Mouse (Mus musculus): ENCODE data around the gene Sult2a1. TPM values are rescaled to one million over a fixed set of nuclear protein-coding genes. Genes with fewer than 3 reads are reported as not detected.
"Not testable (repeated sequence)": the region's sequence is repeated elsewhere in the genome, so short reads cannot be mapped to it uniquely, and the experiment has no call there.

Sult2a1 gene
- polyA plus RNA-seq (2016; fragmentation: Nextera tagmentation; extraction: Ambion mirVana), result not detected in 2 replicates

DNA sequence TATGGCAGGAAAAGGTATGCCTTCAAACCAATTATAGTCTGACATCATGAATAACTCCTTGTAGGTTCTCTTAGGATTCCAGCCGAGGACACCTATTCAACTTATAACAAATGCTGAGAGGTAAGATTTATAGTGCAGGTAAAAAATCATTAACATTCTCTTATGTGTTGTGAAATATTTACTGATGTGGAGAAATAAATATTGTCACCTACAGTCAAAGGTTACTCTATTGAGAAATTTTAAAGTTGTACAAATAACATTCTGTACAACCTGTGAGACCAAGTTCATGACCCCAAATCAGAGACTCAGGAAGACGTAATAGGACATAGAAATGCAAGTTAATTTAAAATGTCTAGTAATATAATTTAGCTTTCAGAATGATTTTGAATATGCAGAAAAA lies at the start of gene Sult2a1:
Gene Sult2a1 (minus strand): TSS at position 101 of the 400 bp plus-strand sequence.
- H3K27me3 ChIP-seq (ENCODE audit: poor library complexity, severe bottlenecking); H3K4me1 ChIP-seq; H3K9me3 ChIP-seq; H3K36me3 ChIP-seq (replicated peaks); H3K4me3 ChIP-seq; DNase-seq (ENCODE audit: extremely low spot score, low spot score); H3K27ac ChIP-seq: not testable (repeated sequence)
- WGBS, result 86% methylated on average over 1 of the region's 2 CpGs

DNA sequence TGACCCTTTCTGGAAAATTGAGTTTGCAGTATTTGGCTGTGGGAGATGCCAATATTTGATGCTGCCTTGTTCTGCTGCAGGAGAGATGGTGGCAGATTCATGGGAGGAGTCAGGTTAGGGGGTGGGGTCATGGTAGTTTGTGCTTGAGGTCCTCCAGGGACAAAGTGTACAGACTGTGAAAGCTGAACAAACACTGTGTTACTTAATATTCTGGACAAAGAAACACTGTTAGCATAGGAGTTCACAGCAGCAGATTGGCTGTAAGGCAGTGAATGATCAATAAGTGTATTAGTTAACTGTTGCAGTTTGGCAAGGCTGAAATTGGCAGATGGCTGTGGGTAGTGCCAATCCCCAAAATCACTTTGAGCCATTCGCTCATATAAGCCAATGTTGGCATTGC lies 23.3 kb downstream of the Sult2a1 start:
- peaks cover 22% of the 10 kb centered on the region for H3K9me3 ChIP-seq
- H3K27me3 ChIP-seq (ENCODE audit: poor library complexity, severe bottlenecking), result no peaks in the 10 kb centered on the region
- H3K27ac ChIP-seq, result no peak overlapping the region
- WGBS, result 95% methylated on average over 1 of the region's 1 CpGs
- no peak for DNase-seq (ENCODE audit: extremely low spot score, low spot score)
- H3K4me3 ChIP-seq, result no peak overlapping the region
- H3K4me1 ChIP-seq, result no peaks in the 10 kb centered on the region
- no peaks in the 10 kb centered on the region for H3K36me3 ChIP-seq (replicated peaks)

Other genes starting within 250 kb of the Sult2a1 start
- not detected in 2 replicates for gene Sult2a5, start 213.4 kb downstream of the Sult2a1 start, polyA plus RNA-seq (2016; fragmentation: Nextera tagmentation; extraction: Ambion mirVana)
- not detected in 2 replicates for gene Sult2a2, start 103.9 kb downstream of the Sult2a1 start, polyA plus RNA-seq (2016; fragmentation: Nextera tagmentation; extraction: Ambion mirVana)
- not detected in 2 replicates for gene Sult2a4, start 152.2 kb upstream of the Sult2a1 start, polyA plus RNA-seq (2016; fragmentation: Nextera tagmentation; extraction: Ambion mirVana)